Mouse (Mus musculus): ENCODE data around the gene Upf2. TPM values are rescaled to one million over a fixed set of nuclear protein-coding genes. Genes with fewer than 3 reads are reported as not detected.

Upf2 gene
- total and polyA plus RNA-seq, 2 experiments from 2014 or later = 5.9 to 13.2 TPM

- H3K27ac ChIP-seq (ENCODE audit: low read depth, low read length) = no peak overlapping the region
- H3K36me3 ChIP-seq (ENCODE audit: insufficient read depth, low read length) = peaks cover 7% of the 10 kb centered on the region; the same call in 1 of the 2 replicates
- no peaks in the 10 kb centered on the region for H3K27me3 ChIP-seq (ENCODE audit: insufficient read depth, low read length)
- ATAC-seq (ENCODE audit: low FRiP score) (no peak), DNase-seq (ENCODE audit: low spot score) (no peak)
- H3K4me2 ChIP-seq (ENCODE audit: low read depth, low read length, poor library complexity, severe bottlenecking) = no peak overlapping the region
- no peak overlapping the region for H3K9ac ChIP-seq (replicated peaks; ENCODE audit: low read length, poor library complexity, severe bottlenecking)
- no peak for TF ChIP-seq CTCF (IDR thresholded peaks at IDR 0.05)
- H3K4me3 ChIP-seq (ENCODE audit: low read depth, low read length) = no peak overlapping the region
- WGBS = 90% methylated on average over 1 of the region's 1 CpGs
- no peaks in the 10 kb centered on the region for H3K9me3 ChIP-seq (ENCODE audit: low read length)
- no peaks in the 10 kb centered on the region for H3K4me1 ChIP-seq (ENCODE audit: insufficient read depth, low read length)
Measured at GRCm38 (mm10) chr2:6042644-6043043, 91.4 kb downstream of the Upf2 start.

GRCm38 (mm10) chr2:6046796-6047195 is 95.5 kb downstream of the Upf2 start:
- Histone ChIP-seq H3K9me3 (ENCODE audit: low read length) (no peaks in the 10 kb centered on the region), H3K9ac (replicated peaks; ENCODE audit: low read length, poor library complexity, severe bottlenecking) (no peak overlapping the region), H3K4me1 (ENCODE audit: insufficient read depth, low read length) (no peaks in the 10 kb centered on the region), H3K4me2 (ENCODE audit: low read depth, low read length, poor library complexity, severe bottlenecking) (no peak overlapping the region), H3K27ac (ENCODE audit: low read depth, low read length) (no peak overlapping the region), H3K4me3 (ENCODE audit: low read depth, low read length) (no peak overlapping the region), H3K27me3 (ENCODE audit: insufficient read depth, low read length) (no peaks in the 10 kb centered on the region), H3K36me3 (ENCODE audit: insufficient read depth, low read length) (peaks cover 15% of the 10 kb centered on the region; the same call in 1 of the 2 replicates)
- ATAC-seq (ENCODE audit: low FRiP score) (no peak), DNase-seq (ENCODE audit: low spot score) (no peak)
- TF ChIP-seq CTCF (IDR thresholded peaks at IDR 0.05) = no peak
- 72% methylated on average over 7 of the region's 7 CpGs for WGBS

GRCm38 (mm10) chr2:6048570-6048969 is 97.3 kb downstream of the Upf2 start:
- Histone ChIP-seq H3K4me2 (ENCODE audit: low read depth, low read length, poor library complexity, severe bottlenecking) (no peak overlapping the region), H3K4me3 (ENCODE audit: low read depth, low read length) (no peak overlapping the region), H3K36me3 (ENCODE audit: insufficient read depth, low read length) (peaks cover 15% of the 10 kb centered on the region; the same call in 1 of the 2 replicates), H3K9me3 (ENCODE audit: low read length) (no peaks in the 10 kb centered on the region), H3K27me3 (ENCODE audit: insufficient read depth, low read length) (no peaks in the 10 kb centered on the region), H3K9ac (replicated peaks; ENCODE audit: low read length, poor library complexity, severe bottlenecking) (no peak overlapping the region), H3K4me1 (ENCODE audit: insufficient read depth, low read length) (no peaks in the 10 kb centered on the region), H3K27ac (ENCODE audit: low read depth, low read length) (no peak overlapping the region)
- ATAC-seq (ENCODE audit: low FRiP score) = no peak
- WGBS = 86% methylated on average over 4 of the region's 4 CpGs
- no peak for TF ChIP-seq CTCF (IDR thresholded peaks at IDR 0.05)
- no peak for DNase-seq (ENCODE audit: low spot score)

- H3K4me2 ChIP-seq (ENCODE audit: low read depth, low read length, poor library complexity, severe bottlenecking) = no peak overlapping the region
- H3K36me3 ChIP-seq (ENCODE audit: insufficient read depth, low read length) = peaks cover 15% of the 10 kb centered on the region; the same call in 1 of the 2 replicates
- H3K4me1 ChIP-seq (ENCODE audit: insufficient read depth, low read length) = no peaks in the 10 kb centered on the region
- H3K9me3 ChIP-seq (ENCODE audit: low read length) = no peaks in the 10 kb centered on the region
- no peak overlapping the region for H3K4me3 ChIP-seq (ENCODE audit: low read depth, low read length)
- ATAC-seq (ENCODE audit: low FRiP score) (no peak), DNase-seq (ENCODE audit: low spot score) (no peak)
- 94% methylated on average over 3 of the region's 3 CpGs for WGBS
- H3K27me3 ChIP-seq (ENCODE audit: insufficient read depth, low read length) = no peaks in the 10 kb centered on the region
- H3K9ac ChIP-seq (replicated peaks; ENCODE audit: low read length, poor library complexity, severe bottlenecking) = no peak overlapping the region
- H3K27ac ChIP-seq (ENCODE audit: low read depth, low read length) = no peak overlapping the region
- TF ChIP-seq CTCF (IDR thresholded peaks at IDR 0.05) = no peak
Measured at GRCm38 (mm10) chr2:6049018-6049417, 97.7 kb downstream of the Upf2 start.

GRCm38 (mm10) chr2:6055466-6055865 is 104.2 kb downstream of the Upf2 start:
- WGBS = 53% methylated on average over 11 of the region's 11 CpGs
- no peak overlapping the region for H3K9ac ChIP-seq (replicated peaks; ENCODE audit: low read length, poor library complexity, severe bottlenecking)

GRCm38 (mm10) chr2:6056518-6056917 is 105.2 kb downstream of the Upf2 start:
- Histone ChIP-seq H3K4me1 (ENCODE audit: insufficient read depth, low read length) (no peaks in the 10 kb centered on the region), H3K9ac (replicated peaks; ENCODE audit: low read length, poor library complexity, severe bottlenecking) (no peak overlapping the region), H3K36me3 (ENCODE audit: insufficient read depth, low read length) (peaks cover 6% of the 10 kb centered on the region; the same call in 1 of the 2 replicates), H3K4me2 (ENCODE audit: low read depth, low read length, poor library complexity, severe bottlenecking) (no peak overlapping the region), H3K27me3 (ENCODE audit: insufficient read depth, low read length) (no peaks in the 10 kb centered on the region), H3K4me3 (ENCODE audit: low read depth, low read length) (no peak overlapping the region), H3K9me3 (ENCODE audit: low read length) (no peaks in the 10 kb centered on the region), H3K27ac (ENCODE audit: low read depth, low read length) (no peak overlapping the region)
- WGBS = 90% methylated on average over 3 of the region's 3 CpGs
- no peak for DNase-seq (ENCODE audit: low spot score)
- ATAC-seq (ENCODE audit: low FRiP score) = no peak
- TF ChIP-seq CTCF (IDR thresholded peaks at IDR 0.05) = no peak

More at GRCm38 (mm10) chr2:6055466-6055865, 104.2 kb downstream of the Upf2 start:
- DNase-seq (ENCODE audit: low spot score) = no peak
- Histone ChIP-seq H3K4me3 (ENCODE audit: low read depth, low read length) (no peak overlapping the region), H3K4me2 (ENCODE audit: low read depth, low read length, poor library complexity, severe bottlenecking) (no peak overlapping the region), H3K27ac (ENCODE audit: low read depth, low read length) (no peak overlapping the region), H3K36me3 (ENCODE audit: insufficient read depth, low read length) (peaks cover 16% of the 10 kb centered on the region; the same call in 1 of the 2 replicates), H3K4me1 (ENCODE audit: insufficient read depth, low read length) (no peaks in the 10 kb centered on the region), H3K9me3 (ENCODE audit: low read length) (no peaks in the 10 kb centered on the region), H3K27me3 (ENCODE audit: insufficient read depth, low read length) (no peaks in the 10 kb centered on the region)
- ATAC-seq (ENCODE audit: low FRiP score) = no peak
- TF ChIP-seq CTCF (IDR thresholded peaks at IDR 0.05) = no peak
